Mouse (Mus musculus) intestine, embryonic 14.5 days (tissue): ENCODE results near the gene Gpr155. TPM values are rescaled to one million over a fixed set of nuclear protein-coding genes. Genes with fewer than 3 reads are reported as not detected.

Source experiments
- ATAC-seq: fragments of 200-750 bp; cut with Nextera tagmentation; replicated peaks from 2 replicates; pipeline ENCODE4 v1.8.0; 2017; ENCODE audit warnings: low read depth, moderate number of reproducible peaks, moderate TSS enrichment, moderate library complexity; ENCODE audit not compliant: low FRiP score, low TSS enrichment
- DNase-seq: peaks from one replicate; pipeline ENCODE4 v3.0.0-alpha.2; 2018; ENCODE audit warnings: low spot score
- H3K27ac ChIP-seq: fragments of 300-500 bp; sonication (generic); 2 replicates; pipeline ENCODE4 v1.5.1; 2014; ENCODE audit warnings: low read depth, mild to moderate bottlenecking, control low read depth
- H3K27me3 ChIP-seq: fragments of 300-500 bp; sonication (generic); replicated peaks from 2 replicates; pipeline ENCODE4 v1.6.1; 2014; ENCODE audit warnings: low read length, control low read depth; ENCODE audit not compliant: control insufficient read depth, insufficient read depth
- H3K36me3 ChIP-seq: fragments of 300-500 bp; sonication (generic); 2 replicates; pipeline ENCODE4 v1.6.1; 2014; ENCODE audit warnings: low read length, control low read depth; ENCODE audit not compliant: control insufficient read depth, insufficient read depth
- H3K4me1 ChIP-seq: fragments of 300-500 bp; sonication (generic); replicated peaks from 2 replicates; pipeline ENCODE4 v1.6.1; 2014; ENCODE audit warnings: low read length, control low read depth, mixed read lengths; ENCODE audit not compliant: control insufficient read depth, insufficient read depth
- H3K4me2 ChIP-seq: fragments of 300-500 bp; sonication (generic); 2 replicates; pipeline ENCODE4 v1.6.1; 2014; ENCODE audit warnings: low read length
- H3K4me3 ChIP-seq: fragments of 300-500 bp; sonication (generic); 2 replicates; pipeline ENCODE4 v1.5.1; 2014; ENCODE audit warnings: low read depth, low read length, control low read depth, mixed read lengths
- H3K9ac ChIP-seq: fragments of 300-500 bp; sonication (generic); 2 replicates; pipeline ENCODE4 v1.6.1; 2014; ENCODE audit warnings: mild to moderate bottlenecking, low read length
- H3K9me3 ChIP-seq: fragments of 300-500 bp; sonication (generic); 2 replicates; pipeline ENCODE4 v1.6.1; 2016; ENCODE audit warnings: low read length, control low read depth; ENCODE audit not compliant: control insufficient read depth
- WGBS: fragments of 180-500 bp; shearing (Covaris S2); extraction: QIAGEN DNeasy Blood & Tissue Kit; methylation state at CpG from one replicate; pipeline ENCODE4 v1.1.7; 2014; 5-methylcytosine and 5-hydroxymethylcytosine counted together
- polyA plus RNA-seq: library from polyadenylated mRNA; unstranded; fragments of >200 nt; fragmentation: Nextera tagmentation; extraction: Ambion mirVana; gene quantifications from 2 replicates; pipeline ENCODE4 v1.2.1, GENCODE M21; 2014

Gpr155 gene
- polyA plus RNA-seq, 1 experiment from 2014 or later: 5.0 TPM

DNA sequence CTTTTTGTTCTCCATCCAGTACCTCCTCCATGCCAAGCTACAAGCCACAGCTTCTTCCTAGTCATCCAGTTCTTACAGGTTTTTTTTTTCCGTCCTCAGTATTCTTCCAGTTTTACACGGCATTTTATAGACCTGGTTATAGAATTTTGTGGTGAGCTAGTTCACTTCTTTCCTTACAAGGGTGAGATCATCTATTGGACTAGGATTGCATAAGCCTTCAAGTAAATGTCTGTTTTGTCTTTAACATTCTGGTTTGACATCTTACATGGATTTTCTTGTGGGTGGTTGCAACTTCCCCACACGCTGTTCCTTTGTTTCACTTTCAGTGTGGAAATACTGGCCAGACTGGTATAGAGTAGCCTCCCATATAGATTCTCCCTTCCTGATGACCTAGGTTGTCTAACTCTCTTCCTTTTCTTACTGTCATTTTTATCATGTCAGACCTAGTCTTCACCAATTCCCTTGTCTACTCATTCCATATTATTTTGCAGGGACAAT lies 10.5 kb upstream of the Gpr155 start:
- Histone ChIP-seq H3K4me1 (no peaks in the 10 kb centered on the region), H3K4me2 (no peak overlapping the region), H3K4me3 (no peak overlapping the region), H3K27me3 (no peaks in the 10 kb centered on the region), H3K9ac (no peak overlapping the region), H3K36me3 (no peaks in the 10 kb centered on the region), H3K9me3 (no peaks in the 10 kb centered on the region), H3K27ac (no peak overlapping the region)
- WGBS: 81% methylated on average over 3 of the region's 3 CpGs
- ATAC-seq (no peak), DNase-seq (no peak)

DNA sequence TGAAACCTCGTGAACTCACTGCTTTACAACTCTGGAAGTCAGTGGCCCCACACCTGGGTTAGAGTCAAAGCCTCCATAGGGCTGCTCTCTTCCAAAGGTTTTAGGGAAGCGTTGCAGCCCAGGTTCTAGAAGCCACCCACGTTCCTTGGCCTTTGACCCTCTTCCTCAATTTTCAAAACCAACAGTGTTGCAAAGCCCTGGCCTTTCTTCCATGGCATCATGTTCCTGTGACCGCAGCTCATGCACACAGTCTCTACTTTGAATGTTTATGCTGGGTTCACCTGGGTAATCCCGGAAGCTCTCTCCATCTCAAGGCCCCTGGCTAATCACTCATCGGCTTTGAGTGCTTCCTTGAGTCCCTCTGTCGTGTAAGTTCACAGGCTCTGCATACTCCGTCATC lies 9.1 kb upstream of the Gpr155 start:
- WGBS: 73% methylated on average over 8 of the region's 8 CpGs
- no peak overlapping the region for H3K4me2 ChIP-seq
- no peak overlapping the region for H3K9ac ChIP-seq
- no peaks in the 10 kb centered on the region for H3K36me3 ChIP-seq
- peak; percentile 29 for DNase-seq
- H3K27ac ChIP-seq: no peak overlapping the region
- ATAC-seq: no peak
- no peaks in the 10 kb centered on the region for H3K27me3 ChIP-seq
- no peak overlapping the region for H3K4me3 ChIP-seq
- no peaks in the 10 kb centered on the region for H3K4me1 ChIP-seq
- H3K9me3 ChIP-seq: no peaks in the 10 kb centered on the region

DNA sequence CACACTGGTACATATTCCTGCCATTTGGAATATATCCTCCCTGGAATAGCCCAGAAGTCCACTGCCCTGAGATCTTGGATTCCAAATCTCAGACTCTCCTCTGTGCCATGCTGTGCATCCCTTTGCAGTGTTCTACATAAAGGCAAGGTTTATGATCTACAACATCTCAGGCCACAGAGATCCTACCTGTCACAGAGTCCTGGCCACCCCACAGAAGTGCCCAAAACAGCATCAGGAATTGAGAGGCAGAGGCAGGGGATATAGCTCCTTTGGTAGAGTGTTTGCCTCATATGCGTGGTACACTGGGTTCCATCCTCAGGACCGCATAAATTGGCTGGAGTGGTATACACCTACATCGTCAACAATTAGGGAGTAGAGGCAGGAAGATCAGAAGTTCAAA lies 8.1 kb upstream of the Gpr155 start:
- DNase-seq: peak; percentile 43
- Histone ChIP-seq H3K4me3 (no peak overlapping the region), H3K4me2 (no peak overlapping the region), H3K9ac (no peak overlapping the region), H3K27ac (no peak overlapping the region), H3K27me3 (no peaks in the 10 kb centered on the region), H3K36me3 (no peaks in the 10 kb centered on the region), H3K4me1 (no peaks in the 10 kb centered on the region), H3K9me3 (no peaks in the 10 kb centered on the region)
- ATAC-seq: no peak
- 86% methylated on average over 3 of the region's 3 CpGs for WGBS

DNA sequence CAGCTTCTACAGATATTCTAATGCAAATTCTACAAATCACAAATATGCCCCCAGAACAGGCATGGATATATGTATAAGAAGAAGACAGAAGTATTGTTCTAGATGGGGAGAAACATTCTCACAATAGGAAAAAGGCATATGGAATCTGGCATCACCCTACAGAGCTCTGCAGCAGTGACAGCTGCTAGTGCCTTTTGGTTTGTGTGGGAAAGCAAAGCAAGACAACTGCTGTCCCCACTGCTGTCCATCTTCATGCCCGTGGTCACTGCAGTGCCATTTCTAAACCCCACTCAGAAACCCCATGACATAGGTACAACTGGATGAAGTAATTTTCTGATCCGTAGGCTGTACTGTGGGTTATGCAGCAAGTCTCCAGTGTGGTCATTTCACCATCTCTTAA lies 6.4 kb upstream of the Gpr155 start:
- Histone ChIP-seq H3K4me1 (no peaks in the 10 kb centered on the region), H3K9ac (no peak overlapping the region), H3K4me3 (no peak overlapping the region), H3K9me3 (no peaks in the 10 kb centered on the region), H3K27me3 (no peaks in the 10 kb centered on the region), H3K36me3 (no peaks in the 10 kb centered on the region), H3K4me2 (no peak overlapping the region), H3K27ac (no peak overlapping the region)
- 89% methylated on average over 2 of the region's 2 CpGs for WGBS
- ATAC-seq: no peak
- no peak for DNase-seq

DNA sequence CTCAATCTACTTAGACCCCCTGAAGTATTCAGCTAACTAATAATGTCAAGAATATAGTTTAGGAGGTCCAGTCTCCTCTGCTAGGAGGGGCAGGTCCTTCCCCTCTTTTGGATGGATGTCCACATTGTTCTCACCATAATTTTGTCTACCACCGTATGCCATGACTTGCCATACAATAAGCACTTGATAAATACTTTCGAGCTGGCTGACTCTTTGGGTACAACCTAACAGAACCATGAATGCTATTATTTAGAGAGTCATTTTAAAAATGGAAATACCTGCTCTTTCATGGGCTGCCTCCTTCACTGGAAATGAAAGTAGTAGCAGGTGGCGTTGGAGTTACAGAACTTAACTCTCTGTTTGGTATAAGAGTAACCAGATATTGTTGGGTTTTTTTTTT lies 3.6 kb upstream of the Gpr155 start:
- 86% methylated on average over 3 of the region's 3 CpGs for WGBS
- Histone ChIP-seq H3K36me3 (no peaks in the 10 kb centered on the region), H3K9me3 (no peaks in the 10 kb centered on the region), H3K27me3 (no peaks in the 10 kb centered on the region), H3K4me3 (no peak overlapping the region), H3K27ac (no peak overlapping the region), H3K4me1 (no peaks in the 10 kb centered on the region), H3K4me2 (no peak overlapping the region), H3K9ac (no peak overlapping the region)
- ATAC-seq (no peak), DNase-seq (no peak)

DNA sequence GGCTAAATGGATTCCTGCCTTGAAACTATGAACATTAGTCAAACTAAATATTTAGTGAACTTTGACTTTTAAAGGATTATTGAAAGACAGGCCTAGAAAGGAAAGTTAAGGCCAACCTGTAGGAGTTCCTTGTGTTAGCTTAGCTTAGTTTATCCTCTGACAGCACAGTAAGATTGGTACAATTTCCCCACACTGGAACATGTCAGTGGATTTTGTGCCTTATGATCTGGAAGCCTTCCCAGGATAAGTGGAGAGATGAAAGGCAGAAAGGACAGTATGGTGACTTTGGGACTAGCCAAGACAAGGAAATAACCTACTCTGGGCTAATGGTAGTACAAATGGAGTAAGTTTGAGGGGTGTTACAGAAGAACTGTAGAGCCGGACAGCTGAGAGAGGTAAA lies 1.4 kb upstream of the Gpr155 start:
- peaks cover 2% of the 10 kb centered on the region; the same call in 1 of the 2 replicates for H3K27me3 ChIP-seq

DNA sequence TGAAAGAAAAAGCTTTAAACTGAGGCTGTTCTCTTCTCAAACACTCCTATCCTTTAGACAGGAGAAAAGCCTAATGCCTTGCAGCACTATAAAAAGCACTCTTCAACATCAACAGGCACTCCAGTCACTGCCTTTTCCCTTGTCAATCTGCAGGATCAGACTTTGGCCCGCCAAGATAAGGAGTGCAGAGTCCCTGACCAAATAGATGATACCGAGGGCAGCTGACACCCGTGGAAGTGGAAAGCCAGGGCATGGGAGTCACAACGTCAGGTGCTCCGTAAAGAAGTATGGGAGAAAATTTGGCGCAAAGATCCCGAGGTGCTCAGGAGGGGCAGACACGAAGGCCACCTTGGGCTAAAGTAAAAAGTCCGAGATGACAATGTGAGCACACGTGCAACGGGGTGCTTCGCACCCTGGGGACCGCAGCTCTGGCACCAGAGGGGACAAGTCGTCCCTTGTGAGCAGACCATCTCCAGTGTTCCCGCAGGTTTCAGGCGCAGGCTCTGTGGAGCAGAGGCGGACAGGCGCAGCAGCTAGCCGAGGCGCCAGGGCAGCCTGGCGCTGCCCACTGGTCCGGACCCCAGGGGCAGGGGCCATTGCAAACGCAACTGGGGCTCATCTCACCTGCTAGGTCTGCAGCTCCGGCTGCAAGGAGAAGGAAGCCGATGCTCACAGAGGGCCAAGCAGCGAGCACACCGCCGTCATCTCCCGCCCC lies 574 bp downstream of the Gpr155 start:
- Histone ChIP-seq H3K4me2 (peak overlapping the region; percentile 88), H3K9me3 (no peaks in the 10 kb centered on the region), H3K27me3 (peaks cover 2% of the 10 kb centered on the region; the same call in 1 of the 2 replicates), H3K9ac (peak overlapping the region; percentile 43), H3K36me3 (no peaks in the 10 kb centered on the region), H3K27ac (no peak overlapping the region), H3K4me3 (peak overlapping the region; percentile 68), H3K4me1 (no peaks in the 10 kb centered on the region)
- 3% methylated on average over 29 of the region's 29 CpGs for WGBS
- ATAC-seq: no peak; the same call in 1 of the 2 replicates
- DNase-seq: no peak

More for the DNA sequence above, 1.4 kb upstream of the Gpr155 start:
- 91% methylated on average over 1 of the region's 1 CpGs for WGBS
- ATAC-seq: no peak
- Histone ChIP-seq H3K27ac (no peak overlapping the region), H3K9me3 (no peaks in the 10 kb centered on the region), H3K4me1 (no peaks in the 10 kb centered on the region), H3K4me2 (no peak overlapping the region), H3K4me3 (no peak overlapping the region), H3K9ac (no peak overlapping the region), H3K36me3 (no peaks in the 10 kb centered on the region)
- no peak for DNase-seq

DNA sequence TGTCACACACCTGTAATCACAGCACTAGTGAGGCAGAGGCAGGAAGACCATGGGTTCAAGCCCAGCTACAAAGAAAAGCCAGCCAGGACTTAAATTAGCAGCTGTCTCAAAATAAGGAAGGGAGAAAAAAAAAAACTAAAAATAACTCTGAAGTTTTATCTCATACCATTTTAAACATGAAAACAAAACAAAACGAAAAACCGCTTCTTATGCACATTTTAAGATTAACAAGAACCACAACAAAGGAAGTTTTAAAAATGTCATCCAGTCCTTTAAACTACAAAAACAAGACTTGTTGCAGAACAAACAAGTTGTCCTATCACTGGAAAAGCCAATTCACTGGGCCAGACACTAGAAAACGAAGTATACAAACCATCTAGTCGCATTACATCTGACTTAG lies 1.2 kb downstream of the Gpr155 start:
- 81% methylated on average over 4 of the region's 4 CpGs for WGBS
- DNase-seq: no peak
- no peak for ATAC-seq
- Histone ChIP-seq H3K27ac (no peak overlapping the region), H3K9me3 (no peaks in the 10 kb centered on the region), H3K4me3 (no peak overlapping the region), H3K4me2 (no peak overlapping the region; the same call in 1 of the 2 replicates), H3K36me3 (no peaks in the 10 kb centered on the region), H3K4me1 (no peaks in the 10 kb centered on the region), H3K9ac (no peak overlapping the region), H3K27me3 (peaks cover 2% of the 10 kb centered on the region; the same call in 1 of the 2 replicates)
